Mouse (Mus musculus): ENCODE measurements around the gene Il18. TPM values are rescaled to one million over a fixed set of nuclear protein-coding genes. Genes with fewer than 3 reads are reported as not detected.
"Not testable (repeated sequence)": the region's sequence is repeated elsewhere in the genome, so short reads cannot be mapped to it uniquely, and the experiment has no call there.

Gene Il18
- total RNA-seq, 2 experiments from 2014 or later, result 0.34 to 1.1 TPM

GRCm38 (mm10) chr9:50602055-50602845 is 47.6 kb downstream of the Il18 start:
- DNase-seq (ENCODE audit: low spot score in 2 of 2), result no peak

GRCm38 (mm10) chr9:50603189-50603997 is 48.8 kb downstream of the Il18 start, which contains the start of the genes Sdhd and Timm8b:
Gene Sdhd, minus strand, starts transcription at chr9:50603812.
Gene Timm8b, plus strand, starts transcription at chr9:50603910.
- DNase-seq (ENCODE audit: low spot score in 2 of 2), result peak; percentile 83 to 93

- no peak for DNase-seq (ENCODE audit: low spot score in 2 of 2)
Observed at GRCm38 (mm10) chr9:50603998-50604324, 49.3 kb downstream of the Il18 start.

GRCm38 (mm10) chr9:50604338-50604737 is 49.7 kb downstream of the Il18 start:
- no peak for DNase-seq (ENCODE audit: low spot score in 2 of 2)

DNA sequence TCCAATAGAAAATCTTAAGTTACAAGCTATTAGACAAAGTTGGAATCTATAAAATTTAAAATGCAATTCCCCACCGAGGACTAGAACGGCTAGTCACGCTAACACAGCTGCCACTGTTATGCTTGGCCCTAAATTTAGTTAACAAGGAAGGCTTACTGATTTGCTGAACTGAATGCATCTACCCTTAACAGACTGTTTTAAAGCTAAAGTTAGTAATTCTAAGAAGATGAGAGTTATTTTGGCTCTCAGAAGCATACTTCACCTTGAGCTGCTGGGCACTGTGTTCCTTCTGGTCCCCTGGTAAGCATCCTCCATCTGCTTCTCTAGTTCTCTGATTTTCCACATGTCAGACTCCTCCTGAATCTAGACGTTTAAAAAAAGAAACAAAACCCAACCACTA is 57.5 kb downstream of the Il18 start:
- DNase-seq (ENCODE audit: low spot score in 2 of 2), result no peak

- DNase-seq (ENCODE audit: low spot score in 2 of 2), result no peak
Observed at GRCm38 (mm10) chr9:50616161-50616560, 61.5 kb downstream of the Il18 start.

- DNase-seq (ENCODE audit: low spot score in 2 of 2), result peak; percentile 63 to 87
Observed at GRCm38 (mm10) chr9:50616766-50617603, 62.4 kb downstream of the Il18 start, which contains the start of the genes Pih1d2 and Nkapd1. Gene Pih1d2, plus strand, starts transcription at chr9:50617321. Gene Nkapd1, minus strand, starts transcription at chr9:50617464.

DNA sequence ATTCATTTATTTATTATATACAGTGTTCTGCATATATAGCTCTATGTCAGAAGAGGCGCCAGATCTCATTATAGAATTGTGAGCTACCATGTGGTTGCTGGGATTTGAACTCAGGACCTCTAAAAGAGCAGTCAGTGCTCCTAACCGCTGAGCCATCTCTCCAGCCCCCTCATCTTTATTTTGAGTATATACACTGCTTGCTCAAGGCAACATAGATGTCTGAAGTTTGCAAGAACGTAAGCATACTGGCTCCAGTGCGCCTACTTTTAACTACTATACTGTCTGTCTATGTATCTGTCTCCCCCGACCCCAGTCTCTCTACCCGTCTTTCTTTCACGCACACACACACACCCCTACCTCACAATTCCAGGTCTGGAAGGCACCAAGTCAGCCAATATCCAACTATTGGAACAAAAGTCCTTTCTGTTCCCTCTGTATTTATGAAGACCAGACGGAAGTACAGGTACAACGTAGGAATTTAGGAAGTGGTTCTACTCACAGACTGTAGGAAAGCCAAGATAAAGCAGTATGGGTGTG is 63.2 kb downstream of the Il18 start:
- no peak for DNase-seq (ENCODE audit: low spot score in 2 of 2)

GRCm38 (mm10) chr9:50630903-50631302 is 76.3 kb downstream of the Il18 start:
- DNase-seq (ENCODE audit: low spot score in 2 of 2), result not testable (repeated sequence)

Other genes with a start within 250 kb of the Il18 start
- 100 to 1,000 TPM; 882 to 967 TPM for gene Rpl10-ps3, start 209.9 kb upstream of the Il18 start, total RNA-seq (2021)
- not detected for gene Plet1, start 60.3 kb upstream of the Il18 start, total RNA-seq (2021)
- gene Pts, start 26.1 kb upstream of the Il18 start, total RNA-seq (2021), result 10 to 100 TPM; 21.0 to 24.0 TPM
- gene Bco2, start 354 bp downstream of the Il18 start, total RNA-seq (2021), result under 1 TPM; 0.13 to 0.17 TPM
- not detected for gene Tex12, start 6.5 kb downstream of the Il18 start, total RNA-seq (2021)
- gene Sdhd, start 49.0 kb downstream of the Il18 start, total RNA-seq (2021), result 100 to 1,000 TPM; 300 to 319 TPM
- 100 to 1,000 TPM; 110 to 123 TPM for gene Timm8b, start 49.1 kb downstream of the Il18 start, total RNA-seq (2021)
- gene Pih1d2, start 62.5 kb downstream of the Il18 start, total RNA-seq (2021), result under 1 TPM; 0.66 to 0.73 TPM
- 10 to 100 TPM; 21.5 to 23.3 TPM for gene Nkapd1, start 62.6 kb downstream of the Il18 start, total RNA-seq (2021)
- gene Dlat, start 105.0 kb downstream of the Il18 start, total RNA-seq (2021), result 100 to 1,000 TPM; 148 to 161 TPM
- 10 to 100 TPM; 12.6 to 14.8 TPM for gene Dixdc1, start 184.7 kb downstream of the Il18 start, total RNA-seq (2021)
- gene 2310030G06Rik, start 191.7 kb downstream of the Il18 start, total RNA-seq (2021), result 1 to 10 TPM; 2.1 to 2.2 TPM
- 100 to 1,000 TPM; 649 to 722 TPM for gene Cryab, start 196.5 kb downstream of the Il18 start, total RNA-seq (2021)
- gene Hspb2, start 197.5 kb downstream of the Il18 start, total RNA-seq (2021), result 100 to 1,000 TPM; 135 to 140 TPM
- 1 to 10 TPM; 5.9 to 6.9 TPM for gene Fdxacb1, start 213.4 kb downstream of the Il18 start, total RNA-seq (2021)
- 10 to 100 TPM; 15.0 to 16.3 TPM for gene Alg9, start 220.2 kb downstream of the Il18 start, total RNA-seq (2021)
- gene 1110032A03Rik, start 220.7 kb downstream of the Il18 start, total RNA-seq (2021), result 10 to 100 TPM; 15.9 to 16.9 TPM

Data from gastrocnemius, postnatal 4 days (tissue).